Mouse (Mus musculus) cortical plate, adult 2 months (tissue): ENCODE data around the gene Qrich1.

Experiments used
- CTCF ChIP-seq: fragments of 200-500 bp; IDR thresholded peaks from 2 replicates; pipeline ENCODE4 v1.5.1; 2011; ENCODE audit warnings: mild to moderate bottlenecking, control low read depth, low read length; ENCODE audit not compliant: insufficient read depth; ENCODE audit errors: extremely low read depth
- POLR2A ChIP-seq: fragments of 200-500 bp; IDR thresholded peaks from 2 replicates; pipeline ENCODE4 v1.6.1; 2011; ENCODE audit warnings: mild to moderate bottlenecking, low read length, control low read depth; ENCODE audit not compliant: insufficient read depth; ENCODE audit errors: extremely low read depth

GRCm38 (mm10) chr9:108493246-108493645 lies 23.4 kb upstream of the Qrich1 start:
- TF ChIP-seq CTCF (no peak), POLR2A (no peak)
